Mouse (Mus musculus) lung, postnatal 10 days (tissue): ENCODE results near the gene Olfr520.
A peak's percentile ranks its signal among the peaks of the same experiment; 100 is the strongest.

ENCODE experiments used
- DNase-seq: peaks from one replicate; pipeline ENCODE4 v3.0.0; 2021

Gene Olfr520

DNA sequence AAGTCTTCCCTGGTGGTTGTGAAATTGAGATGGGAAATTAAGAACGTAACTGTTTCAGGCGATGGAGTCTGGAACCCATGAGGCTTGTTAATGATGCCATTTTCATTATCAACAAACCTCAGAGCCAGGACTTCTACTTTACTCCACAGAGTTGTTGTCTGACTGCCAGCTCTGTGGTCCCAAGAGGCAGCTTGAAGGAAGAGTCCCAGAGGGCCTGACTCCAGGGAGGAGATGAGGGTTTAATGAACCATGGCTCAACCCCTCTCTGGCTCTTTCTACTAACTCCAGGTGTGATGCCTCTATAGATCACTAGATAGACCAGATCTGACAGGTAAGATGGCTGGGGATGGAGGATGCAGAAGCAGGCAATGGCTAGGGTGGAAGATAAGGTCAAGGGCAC, at the start of gene Olfr520:
Olfr520 (plus strand) TSS at position 301 of the 400 bp plus-strand sequence.
- no peak for DNase-seq

GRCm38 (mm10) chr7:99680771-99681170, 49.3 kb upstream of the Olfr520 start:
- no peak for DNase-seq

DNA sequence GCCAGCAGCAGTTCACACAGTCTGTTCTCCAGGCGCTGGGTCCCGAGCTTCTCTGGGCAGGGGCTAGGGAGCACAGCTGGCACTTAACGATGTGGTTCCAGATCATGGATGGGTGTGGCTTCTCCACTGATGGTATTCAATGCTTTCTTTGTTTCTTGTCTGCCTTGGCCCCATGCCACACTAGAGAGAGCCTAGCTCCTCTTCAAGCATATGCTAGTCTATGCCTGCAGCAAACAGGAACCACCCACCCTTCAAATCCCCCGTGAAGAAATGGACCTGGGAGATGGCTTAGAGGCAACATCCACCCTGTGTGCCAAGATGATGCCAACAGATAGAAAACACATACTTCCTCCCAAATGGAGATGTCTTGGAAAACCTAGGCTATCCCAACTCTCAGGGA, 46.0 kb upstream of the Olfr520 start:
- no peak for DNase-seq

DNA sequence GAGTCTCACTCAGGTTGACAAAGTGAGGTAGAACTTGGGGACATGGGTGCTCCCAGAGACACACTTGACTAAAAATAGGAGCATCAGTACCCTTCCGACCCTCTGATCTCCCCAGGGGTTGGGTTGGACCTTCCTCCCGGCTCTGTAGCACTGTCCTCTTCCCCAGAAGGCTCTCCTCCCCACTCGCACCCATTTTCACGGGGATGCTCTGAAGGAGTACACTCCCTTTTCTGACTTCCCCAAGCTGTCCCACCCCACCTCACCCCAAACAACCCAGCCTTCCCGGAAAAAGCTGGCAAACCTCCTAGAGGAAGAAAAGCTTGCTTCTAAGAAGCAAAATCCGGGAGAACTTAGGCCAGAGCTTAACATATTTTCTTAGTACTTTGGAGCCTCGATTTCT, 39.3 kb upstream of the Olfr520 start:
- DNase-seq, result no peak

DNA sequence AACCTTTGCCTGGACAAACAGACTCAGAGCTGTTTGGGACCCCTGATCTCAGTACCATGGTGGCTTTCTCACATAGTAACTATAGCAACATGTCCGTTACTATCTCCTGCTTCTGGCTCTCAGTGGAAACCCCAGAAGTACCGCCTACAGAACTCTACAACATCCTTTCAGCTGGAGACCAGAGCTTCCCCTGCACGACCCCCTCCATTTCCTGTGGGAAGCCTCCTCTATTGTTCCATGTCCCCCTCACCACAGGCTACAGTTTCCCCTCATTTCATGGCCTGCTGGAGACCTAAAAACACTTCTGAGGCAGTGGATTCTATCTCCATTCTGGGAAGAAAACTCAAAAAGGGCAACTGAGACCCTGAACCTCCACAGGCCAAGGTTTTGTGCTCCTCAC, 37.7 kb upstream of the Olfr520 start:
- DNase-seq, result no peak

- no peak for DNase-seq
These were observed 36.7 kb upstream of the Olfr520 start for GRCm38 (mm10) chr7:99693387-99693786.

DNA sequence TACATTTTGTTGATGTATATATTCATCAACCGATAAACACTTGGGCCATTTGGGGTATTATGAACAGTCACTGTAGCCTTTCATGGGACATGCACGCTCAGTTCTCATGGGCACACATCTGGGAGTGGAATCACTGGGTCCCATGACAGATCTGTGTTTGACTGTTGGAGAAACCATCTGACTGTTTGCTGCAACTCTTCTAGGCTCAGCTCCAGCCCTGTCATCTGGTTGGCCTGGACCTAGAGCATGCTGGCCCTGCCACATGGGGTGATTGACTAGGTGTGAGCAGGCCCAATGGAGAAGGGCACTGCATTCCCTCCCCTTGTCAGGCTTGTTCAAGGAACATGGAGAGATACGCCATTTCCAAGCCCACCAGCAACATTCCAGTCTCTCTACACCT, 36.1 kb upstream of the Olfr520 start:
- no peak for DNase-seq

DNA sequence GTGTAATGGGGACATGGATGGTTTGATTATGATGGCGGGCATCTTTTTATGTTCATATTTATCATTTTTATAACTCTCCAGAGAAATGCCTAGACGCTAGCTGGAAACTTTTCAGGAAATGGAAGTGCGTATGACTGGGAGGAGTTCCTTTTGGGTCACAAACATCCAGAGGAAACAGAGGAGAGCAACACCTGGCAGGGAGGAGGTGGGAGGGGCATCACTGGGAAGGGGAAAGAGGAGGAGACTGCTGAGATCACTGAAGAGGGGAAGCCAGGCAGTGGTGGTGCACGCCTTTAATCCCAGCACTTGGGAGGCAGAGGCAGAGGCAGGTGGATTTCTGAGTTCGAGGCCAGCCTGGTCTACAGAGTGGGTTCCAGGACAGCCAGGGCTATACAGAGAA, 35.6 kb upstream of the Olfr520 start:
- DNase-seq, result peak; percentile 38

GRCm38 (mm10) chr7:99695471-99696057, 34.5 kb upstream of the Olfr520 start:
- no peak for DNase-seq

GRCm38 (mm10) chr7:99698576-99698975, 31.5 kb upstream of the Olfr520 start:
- no peak for DNase-seq

- DNase-seq, result no peak
These were observed 31.0 kb upstream of the Olfr520 start for GRCm38 (mm10) chr7:99699106-99699505.

DNA sequence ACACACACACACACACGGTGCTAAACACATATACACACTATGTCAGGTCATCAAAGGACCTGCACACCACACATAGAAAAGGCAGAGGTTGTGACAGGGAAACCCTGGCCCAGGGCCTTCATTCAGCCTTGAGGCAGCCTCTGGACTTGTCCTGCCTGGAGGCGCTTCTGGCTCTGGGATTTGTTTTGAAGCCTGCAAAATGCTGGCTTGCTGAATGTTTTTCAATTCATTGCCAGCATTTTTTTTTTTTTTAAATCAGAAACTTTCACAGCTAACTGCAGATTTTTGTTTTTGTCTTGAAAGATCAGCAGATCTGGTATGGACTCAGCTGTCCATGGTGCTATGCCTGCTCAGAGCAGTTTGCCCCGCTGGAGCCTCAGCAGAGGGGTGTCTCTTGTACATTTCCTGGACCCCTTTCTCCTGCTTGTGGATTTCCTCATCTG, 30.3 kb upstream of the Olfr520 start:
- DNase-seq, result peak; percentile 62

DNA sequence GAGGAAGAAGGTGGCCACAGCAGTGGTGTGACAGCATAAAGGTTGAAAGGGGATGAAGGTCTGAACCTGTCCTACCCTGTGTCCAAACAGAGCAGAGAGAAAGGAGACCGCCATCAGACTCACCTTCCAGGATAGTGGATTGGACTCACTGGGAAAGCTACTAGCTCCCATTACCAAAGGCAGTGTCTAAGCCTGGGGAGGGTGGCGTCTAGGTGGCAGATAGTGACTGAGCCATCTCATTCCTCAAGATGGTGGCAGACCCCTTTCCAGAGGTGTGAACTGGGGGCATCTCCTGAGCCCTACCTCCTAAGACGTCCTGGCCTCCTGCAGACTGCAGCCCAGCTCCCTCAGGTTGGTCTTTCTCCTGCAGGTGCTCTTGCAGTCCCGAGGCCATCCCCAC, 29.4 kb upstream of the Olfr520 start:
- no peak for DNase-seq

DNA sequence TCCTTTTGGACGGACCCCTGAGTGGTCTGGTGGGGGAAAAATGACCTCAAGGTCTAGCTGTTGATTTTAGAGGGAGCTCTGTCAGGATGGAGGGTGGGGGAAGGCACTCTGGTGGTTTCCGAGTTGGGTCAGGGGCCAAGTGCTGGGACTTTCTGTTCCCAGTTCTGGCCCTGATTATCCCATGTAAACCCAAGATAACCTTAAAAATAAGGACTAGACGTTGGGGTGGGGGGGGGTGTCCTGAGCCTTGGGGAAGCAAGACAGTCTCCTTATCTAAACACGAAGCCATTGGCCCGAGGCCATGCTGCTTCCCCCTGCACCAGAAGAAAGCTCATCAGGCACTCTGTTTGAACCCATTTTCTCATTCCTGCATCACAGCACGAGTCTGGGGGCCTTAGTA, 27.9 kb upstream of the Olfr520 start:
- DNase-seq, result no peak

- no peak for DNase-seq
These were observed 25.1 kb upstream of the Olfr520 start for GRCm38 (mm10) chr7:99704736-99705519.

GRCm38 (mm10) chr7:99706341-99707037, 23.6 kb upstream of the Olfr520 start:
- peak; percentile 66 for DNase-seq

GRCm38 (mm10) chr7:99707038-99707595, 23.0 kb upstream of the Olfr520 start:
- DNase-seq, result peak; percentile 57

DNA sequence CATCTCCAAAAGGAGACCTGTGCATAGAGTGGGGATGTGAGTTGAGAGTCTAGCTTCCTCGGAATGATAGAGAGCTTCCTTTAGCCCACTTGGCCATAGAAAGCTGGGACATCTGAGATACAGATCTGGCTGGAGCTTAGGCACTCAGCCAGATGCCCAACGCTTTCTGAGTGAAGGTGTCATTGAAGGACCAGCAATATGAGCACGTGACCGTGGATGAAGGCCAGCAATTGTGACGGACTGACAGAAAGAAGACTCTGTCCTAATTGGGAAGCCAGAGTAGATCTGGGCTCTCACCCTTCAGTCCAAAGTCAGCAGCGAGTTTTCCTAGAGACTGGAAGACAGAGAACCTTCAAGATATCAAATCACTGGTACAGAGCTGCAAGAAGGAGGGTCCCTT, 22.4 kb upstream of the Olfr520 start:
- no peak for DNase-seq

- no peak for DNase-seq
These were observed 21.8 kb upstream of the Olfr520 start for GRCm38 (mm10) chr7:99708301-99708721.

GRCm38 (mm10) chr7:99708750-99709149, 21.3 kb upstream of the Olfr520 start:
- no peak for DNase-seq

DNA sequence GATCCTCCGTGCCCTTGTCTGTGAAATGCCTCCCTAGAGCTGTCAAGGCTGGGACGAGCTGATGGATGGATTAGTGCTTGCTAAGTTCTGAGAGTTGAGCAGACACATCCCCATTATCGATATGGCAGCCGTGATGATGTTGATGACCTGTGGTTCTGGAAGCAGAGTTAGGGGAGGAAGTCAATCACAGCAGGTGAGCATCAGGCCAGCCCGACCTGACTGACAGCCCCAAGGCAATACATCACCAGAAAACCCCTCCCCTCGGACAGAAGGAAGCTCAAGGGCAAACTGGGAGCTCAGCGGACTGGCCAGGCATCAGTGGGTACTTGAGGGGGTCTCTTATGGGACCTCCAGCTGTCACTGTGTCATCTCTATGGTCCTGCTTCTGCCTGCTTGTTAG, 20.1 kb upstream of the Olfr520 start:
- no peak for DNase-seq

DNA sequence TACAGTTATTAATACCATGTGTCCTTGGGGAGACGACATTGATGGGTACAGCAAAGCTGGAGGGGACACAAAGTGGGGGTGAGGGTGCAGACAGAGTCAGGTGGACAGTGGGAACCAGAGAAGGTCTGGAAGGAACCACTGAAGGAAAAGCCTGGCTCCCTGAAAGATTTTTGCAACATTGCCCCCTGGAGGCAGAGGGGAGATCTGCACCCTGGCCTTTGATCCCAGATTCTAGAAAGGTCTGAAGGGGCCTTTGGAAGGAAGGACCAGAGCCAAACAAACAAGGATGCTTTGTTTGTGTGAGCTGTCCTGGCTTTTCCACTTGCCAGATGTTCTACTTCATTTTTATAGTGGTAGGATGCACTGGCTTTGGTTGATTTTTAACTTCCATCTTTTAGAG, 19.6 kb upstream of the Olfr520 start:
- peak; percentile 78 for DNase-seq

- no peak for DNase-seq
These were observed 18.9 kb upstream of the Olfr520 start, which contains the start of gene Slco2b1 for GRCm38 (mm10) chr7:99711166-99711565. Gene Slco2b1, minus strand, starts transcription at chr7:99711340.

- DNase-seq, result no peak
These were observed 17.6 kb upstream of the Olfr520 start for GRCm38 (mm10) chr7:99712431-99712830.
